Mouse (Mus musculus) heart, embryonic 14.5 days (tissue): Measurements from ENCODE around the gene Tbc1d17. TPM values are rescaled to one million over a fixed set of nuclear protein-coding genes. Genes with fewer than 3 reads are reported as not detected.
"Not testable (repeated sequence)": the region's sequence is repeated elsewhere in the genome, so short reads cannot be mapped to it uniquely, and the experiment has no call there.

ENCODE experiments used
- ATAC-seq: fragments of 200-750 bp; cut with Nextera tagmentation; 2 replicates; pipeline ENCODE4 v1.8.0; 2017; ENCODE audit warnings: low read depth, moderate TSS enrichment; ENCODE audit not compliant: insufficient number of reproducible peaks, insufficient read depth, low FRiP score
- H3K27ac ChIP-seq, 2 experiments: fragments of 200-500 bp in 1 of 2; fragments of 300-500 bp in 1 of 2; sonication (generic) in 1 of 2; replicated peaks in 1 of 2; 2 replicates each; pipeline ENCODE4 v1.5.1; 2012 to 2014; ENCODE audit warnings: low read depth in 2 of 2, low read length in 2 of 2, control low read depth in 1 of 2, mild to moderate bottlenecking in 1 of 2, mixed read lengths in 1 of 2; ENCODE audit not compliant: control insufficient read depth in 1 of 2, insufficient read depth in 1 of 2
- H3K27me3 ChIP-seq: fragments of 300-500 bp; sonication (generic); 2 replicates; pipeline ENCODE4 v1.6.1; 2014; ENCODE audit warnings: mild to moderate bottlenecking, low read length, control low read depth; ENCODE audit not compliant: control insufficient read depth, insufficient read depth
- H3K36me3 ChIP-seq: fragments of 300-500 bp; sonication (generic); 2 replicates; pipeline ENCODE4 v1.6.1; 2014; ENCODE audit warnings: mild to moderate bottlenecking, control low read depth, low read length, mixed read lengths; ENCODE audit not compliant: control insufficient read depth, insufficient read depth
- H3K4me1 ChIP-seq, 2 experiments: fragments of 200-500 bp in 1 of 2; fragments of 300-500 bp in 1 of 2; sonication (generic) in 1 of 2; 2 replicates each; pipeline ENCODE4 v1.6.1; 2012 to 2014; ENCODE audit warnings: low read length in 2 of 2, control low read depth in 1 of 2, mixed read lengths in 1 of 2; ENCODE audit not compliant: control insufficient read depth in 2 of 2, insufficient read depth in 2 of 2
- H3K4me2 ChIP-seq: fragments of 300-500 bp; sonication (generic); 2 replicates; pipeline ENCODE4 v1.6.1; 2014; ENCODE audit warnings: mild to moderate bottlenecking, low read length
- H3K4me3 ChIP-seq, 2 experiments: fragments of 200-500 bp in 1 of 2; fragments of 300-500 bp in 1 of 2; sonication (generic) in 1 of 2; 2 replicates each; pipeline ENCODE4 v1.5.1; 2012 to 2014; ENCODE audit warnings: low read length in 2 of 2, mild to moderate bottlenecking in 2 of 2, control low read depth in 1 of 2, low read depth in 1 of 2, moderate library complexity in 1 of 2; ENCODE audit not compliant: control insufficient read depth in 1 of 2, insufficient read depth in 1 of 2
- H3K9ac ChIP-seq: fragments of 300-500 bp; sonication (generic); 2 replicates; pipeline ENCODE4 v1.6.1; 2014; ENCODE audit warnings: mild to moderate bottlenecking, low read length
- H3K9me3 ChIP-seq: fragments of 300-500 bp; sonication (generic); 2 replicates; pipeline ENCODE4 v1.6.1; 2016; ENCODE audit warnings: low read length, control low read depth; ENCODE audit not compliant: control insufficient read depth
- WGBS: fragments of 180-500 bp; shearing (Covaris S2); extraction: QIAGEN DNeasy Blood & Tissue Kit; methylation state at CpG from one replicate; pipeline ENCODE4 v1.1.7; 2014; 5-methylcytosine and 5-hydroxymethylcytosine counted together
- polyA plus RNA-seq: library from polyadenylated mRNA; unstranded; fragments of >200 nt; fragmentation: Nextera tagmentation; extraction: Ambion mirVana; gene quantifications from 2 replicates; pipeline ENCODE4 v1.2.1, GENCODE M21; 2014

Gene Tbc1d17
- polyA plus RNA-seq, 1 experiment from 2014 or later: 53.5 TPM

DNA sequence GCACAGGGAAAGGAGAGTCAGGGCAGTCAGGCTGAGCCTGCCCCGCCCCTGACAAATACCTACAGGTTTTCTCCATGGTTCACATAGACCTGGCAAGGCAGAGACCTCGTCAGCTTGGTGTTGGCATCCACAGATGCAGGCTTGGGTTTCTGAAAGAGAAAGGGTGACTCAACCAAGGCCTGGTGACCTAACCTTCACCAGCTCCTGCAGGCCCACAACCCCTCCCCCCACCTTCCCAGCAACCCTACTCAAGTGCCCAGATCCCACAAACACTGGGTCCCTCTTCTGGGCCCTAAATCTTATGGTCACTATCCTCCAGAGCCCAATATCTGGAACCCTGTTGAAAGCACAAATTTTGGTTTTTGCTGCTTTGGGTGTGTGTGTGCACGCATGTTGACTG lies 34.2 kb upstream of the Tbc1d17 start:
- Histone ChIP-seq H3K4me1 (peaks cover 11 to 13% of the 10 kb centered on the region in 2 experiments), H3K9ac (no peak overlapping the region), H3K36me3 (peaks cover 93% of the 10 kb centered on the region), H3K4me2 (no peak overlapping the region), H3K9me3 (no peaks in the 10 kb centered on the region), H3K27ac (no peak overlapping the region), H3K4me3 (no peak overlapping the region), H3K27me3 (no peaks in the 10 kb centered on the region)
- WGBS: 89% methylated on average over 3 of the region's 3 CpGs
- no peak for ATAC-seq

DNA sequence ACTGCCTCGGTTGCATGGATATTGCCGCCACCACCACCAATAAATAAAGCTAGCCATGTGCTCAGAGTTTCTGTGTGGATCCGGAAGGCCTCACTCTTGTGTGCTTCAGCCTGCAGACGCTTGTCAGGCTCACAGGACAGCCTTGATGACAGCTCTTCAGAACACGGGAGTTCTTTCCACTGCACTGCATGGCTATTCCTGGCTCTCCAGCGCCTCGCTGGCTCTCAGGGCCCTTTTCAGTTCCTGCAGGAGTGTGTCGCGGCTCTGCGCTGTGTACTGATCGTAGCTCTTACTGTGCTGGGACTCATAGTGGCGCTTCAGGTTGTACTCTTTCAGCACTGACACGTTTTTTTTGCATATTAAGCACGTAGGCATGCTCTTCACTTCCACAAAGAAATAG lies 29.0 kb upstream of the Tbc1d17 start:
- no peaks in the 10 kb centered on the region for H3K27me3 ChIP-seq
- H3K9me3 ChIP-seq: no peaks in the 10 kb centered on the region
- 37% methylated on average over 14 of the region's 14 CpGs for WGBS
- no peak overlapping the region for H3K4me3 ChIP-seq
- peaks cover 71% of the 10 kb centered on the region for H3K36me3 ChIP-seq
- ATAC-seq: peak; percentile 54
- H3K4me2 ChIP-seq: no peak overlapping the region
- peak overlapping the region; percentile 60 to 87 for H3K27ac ChIP-seq
- peaks cover 20 to 24% of the 10 kb centered on the region in 2 experiments for H3K4me1 ChIP-seq
- 0 out of 2 replicates have a peak overlapping the region, but pooled peaks have one; percentile 27 for H3K9ac ChIP-seq

DNA sequence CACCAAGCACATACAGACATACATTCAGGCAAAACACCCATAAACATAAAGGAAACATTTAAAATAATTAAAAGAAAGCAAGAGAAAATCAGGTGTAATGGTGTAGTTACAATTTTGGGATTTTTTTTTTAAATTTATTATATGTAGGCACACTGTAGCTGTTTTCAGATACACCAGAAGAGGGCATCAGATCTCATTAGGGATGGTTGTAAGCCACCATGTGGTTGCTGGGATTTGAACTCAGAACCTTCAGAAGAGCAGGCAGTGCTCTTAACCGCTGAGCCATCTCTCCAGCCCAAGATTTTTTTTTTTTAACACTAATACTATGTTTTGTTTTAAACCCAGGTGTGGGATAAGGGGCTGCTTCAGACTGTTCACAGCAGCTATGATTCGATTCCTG lies 22.9 kb upstream of the Tbc1d17 start:
- 88% methylated on average over 2 of the region's 2 CpGs for WGBS
- not testable (repeated sequence) for H3K4me3 ChIP-seq, H3K27me3 ChIP-seq, H3K27ac ChIP-seq, H3K9me3 ChIP-seq, ATAC-seq, H3K9ac ChIP-seq, H3K4me2 ChIP-seq
- Histone ChIP-seq H3K4me1 (peaks cover 23 to 40% of the 10 kb centered on the region in 2 experiments), H3K36me3 (peaks cover 16% of the 10 kb centered on the region)

DNA sequence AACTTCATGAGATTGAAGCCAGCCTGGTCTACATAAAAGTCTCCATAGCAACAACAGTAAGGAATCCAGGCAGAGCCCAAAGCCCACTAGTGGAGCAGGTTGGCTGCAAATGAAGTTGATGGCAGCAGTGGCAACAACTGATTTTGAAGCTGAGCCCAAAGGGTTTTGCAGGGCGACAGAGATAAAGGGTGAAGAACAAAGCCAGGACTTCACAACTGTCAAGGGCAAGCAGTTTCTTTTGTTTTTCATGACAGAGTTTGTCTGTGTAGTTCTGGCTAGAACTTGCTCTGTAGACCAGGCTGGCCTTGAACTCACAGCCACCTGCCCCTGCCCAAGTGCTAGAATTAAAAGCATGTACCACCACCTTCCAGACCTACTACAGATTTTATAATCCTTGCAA lies 22.3 kb upstream of the Tbc1d17 start:
- no peaks in the 10 kb centered on the region for H3K27me3 ChIP-seq
- H3K9me3 ChIP-seq: no peaks in the 10 kb centered on the region
- peaks cover 10% of the 10 kb centered on the region; the same call in 1 of the 2 replicates for H3K36me3 ChIP-seq
- no peak for ATAC-seq
- WGBS: 71% methylated on average over 1 of the region's 1 CpGs
- H3K4me3 ChIP-seq: no peak overlapping the region
- H3K4me2 ChIP-seq: no peak overlapping the region
- H3K4me1 ChIP-seq: peaks cover 28 to 46% of the 10 kb centered on the region in 2 experiments
- H3K9ac ChIP-seq: no peak overlapping the region
- H3K27ac ChIP-seq: no peak overlapping the region

DNA sequence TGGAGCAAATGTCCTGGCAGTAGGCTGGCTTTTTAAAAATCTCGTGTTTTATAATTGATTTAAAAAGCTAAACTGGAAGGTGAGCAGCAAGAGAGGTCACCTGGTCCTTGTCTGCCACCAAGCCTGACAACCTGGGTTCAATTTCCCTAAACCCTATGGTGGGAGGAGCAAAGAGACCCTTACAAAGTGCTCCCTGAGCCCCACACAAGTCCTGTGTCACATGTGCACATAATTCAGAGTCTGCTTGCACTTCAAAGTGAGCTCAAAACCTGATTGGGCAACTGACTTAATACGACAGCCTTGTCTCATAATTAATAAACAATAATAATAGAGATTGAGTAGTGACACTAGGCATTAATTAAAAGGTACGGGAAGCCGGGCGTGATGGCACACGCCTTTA lies 21.7 kb upstream of the Tbc1d17 start:
- 83% methylated on average over 6 of the region's 6 CpGs for WGBS
- Histone ChIP-seq H3K9me3 (no peaks in the 10 kb centered on the region), H3K4me3 (peak overlapping the region in 1 of 2 experiments; percentile 77; a peak in 2 of 4 replicates), H3K9ac (peak overlapping the region; percentile 97), H3K27me3 (no peaks in the 10 kb centered on the region), H3K4me2 (peak overlapping the region; percentile 92), H3K36me3 (peaks cover 11% of the 10 kb centered on the region; the same call in 1 of the 2 replicates), H3K27ac (peak overlapping the region; percentile 83 to 100), H3K4me1 (peaks cover 31 to 52% of the 10 kb centered on the region in 2 experiments)
- ATAC-seq: no peak

DNA sequence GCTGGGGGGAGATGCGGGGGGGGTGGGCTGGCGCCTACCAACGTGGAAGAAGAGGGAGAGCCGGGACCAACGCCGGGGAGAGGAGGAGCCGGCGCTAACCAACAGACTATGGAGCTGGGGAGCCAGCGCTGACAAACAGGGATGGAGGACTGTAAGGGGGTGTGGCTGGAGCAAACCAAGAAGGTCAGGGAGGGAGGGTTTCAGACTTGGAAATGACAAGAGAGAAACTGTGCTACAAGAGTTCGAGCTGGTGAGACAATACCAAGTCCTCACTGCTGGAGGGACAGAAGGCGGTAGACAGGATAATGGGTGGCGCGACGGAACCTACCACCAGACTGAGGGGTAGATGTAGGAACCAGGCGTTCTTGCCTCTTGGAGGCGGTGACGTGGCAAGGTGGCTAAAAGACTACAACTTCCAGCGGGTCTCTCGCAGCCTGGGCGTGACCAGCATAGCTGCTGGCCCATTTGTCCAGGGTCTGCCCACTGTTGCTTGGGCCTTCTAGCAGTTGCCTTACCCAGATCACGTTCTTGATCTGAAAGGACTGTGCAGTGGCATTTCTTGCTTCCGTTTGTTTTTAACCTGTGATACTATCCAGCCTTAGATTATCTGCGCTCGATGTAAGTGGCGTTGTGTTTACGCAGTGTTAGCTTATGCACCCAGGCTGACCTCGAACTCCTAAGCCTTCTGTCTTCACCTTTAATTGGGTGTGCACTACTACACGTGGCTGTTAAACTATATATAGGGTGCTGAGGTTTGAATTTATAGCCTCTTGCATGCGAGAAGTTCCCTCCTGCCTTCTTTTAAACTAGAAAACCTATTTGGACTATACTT lies 21.0 kb upstream of the Tbc1d17 start, which contains the start of gene Ptov1:
TSS of gene Ptov1 (minus strand) at position 92 of the 832 bp plus-strand sequence.
- H3K9me3 ChIP-seq: no peaks in the 10 kb centered on the region
- H3K4me1 ChIP-seq: peaks cover 38 to 59% of the 10 kb centered on the region in 2 experiments
- peak within 1 kb of the TSS; percentile 97 for H3K9ac ChIP-seq
- WGBS: 4% methylated on average over 29 of the region's 29 CpGs
- peak; percentile 89 for ATAC-seq
- peak within 1 kb of the TSS; percentile 96 to 100 for H3K27ac ChIP-seq
- peak within 1 kb of the TSS; percentile 77 to 95 for H3K4me3 ChIP-seq
- no peaks in the 10 kb centered on the region for H3K27me3 ChIP-seq
- peaks cover 18% of the 10 kb centered on the region for H3K36me3 ChIP-seq
- peak within 1 kb of the TSS; percentile 92 for H3K4me2 ChIP-seq

DNA sequence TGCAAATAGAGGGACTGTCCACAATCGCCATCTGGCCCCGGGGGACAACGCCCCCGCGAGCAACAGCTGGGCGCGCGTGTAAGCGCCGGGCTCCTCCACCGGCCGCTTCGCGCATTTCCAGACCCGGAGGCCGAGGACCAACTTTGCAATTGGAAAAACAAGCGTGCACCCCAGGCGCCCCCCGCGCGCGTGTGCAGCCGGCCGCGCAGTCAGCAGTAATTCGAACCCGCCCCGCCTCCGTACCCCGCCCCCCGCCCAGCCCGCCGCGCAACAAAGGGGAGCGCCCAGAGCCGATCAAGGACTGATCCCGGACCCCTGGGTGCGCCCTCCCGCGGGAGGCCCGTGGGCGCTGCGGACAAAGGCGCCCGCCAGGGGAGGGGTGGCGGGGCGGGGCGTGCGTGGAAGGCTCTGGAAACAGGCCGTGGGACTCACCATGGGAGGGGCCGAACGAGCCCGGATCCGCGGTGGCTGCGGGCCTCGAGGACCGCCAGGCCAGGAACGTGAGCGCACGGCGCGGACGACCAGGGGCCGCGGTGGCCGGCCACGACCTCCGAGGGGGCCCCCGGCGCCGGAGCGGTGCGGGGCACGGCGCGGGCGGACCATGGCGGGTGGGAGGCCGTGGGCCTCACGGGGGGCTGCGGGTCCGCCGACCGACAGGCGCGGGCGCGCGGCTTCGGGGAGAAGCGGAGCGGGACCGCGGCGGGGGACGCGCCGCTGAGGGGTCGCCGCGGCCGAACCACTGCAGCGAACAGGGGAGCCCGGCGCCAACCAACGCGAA lies 20.2 kb upstream of the Tbc1d17 start:
- Histone ChIP-seq H3K9ac (peak overlapping the region; percentile 97), H3K27ac (peak overlapping the region; percentile 96 to 100), H3K4me1 (peaks cover 43 to 67% of the 10 kb centered on the region in 2 experiments), H3K36me3 (peaks cover 26% of the 10 kb centered on the region), H3K9me3 (no peaks in the 10 kb centered on the region), H3K4me2 (peak overlapping the region; percentile 92), H3K27me3 (no peaks in the 10 kb centered on the region), H3K4me3 (peak overlapping the region; percentile 77 to 95)
- under 1% methylated on average over 99 of the region's 108 CpGs for WGBS
- ATAC-seq: peak; percentile 48
